Mouse (Mus musculus): Measurements from ENCODE around the gene Col15a1. TPM values are rescaled to one million over a fixed set of nuclear protein-coding genes. Genes with fewer than 3 reads are reported as not detected.

Col15a1 gene
- 10 to 100 TPM; 16.0 TPM for total RNA-seq (2021)
- long read RNA-seq, partial matches to known transcripts, result 2 of 3 reads
- long read RNA-seq, other reads (novel, unspliced or antisense), result 1 of 3 reads

DNA sequence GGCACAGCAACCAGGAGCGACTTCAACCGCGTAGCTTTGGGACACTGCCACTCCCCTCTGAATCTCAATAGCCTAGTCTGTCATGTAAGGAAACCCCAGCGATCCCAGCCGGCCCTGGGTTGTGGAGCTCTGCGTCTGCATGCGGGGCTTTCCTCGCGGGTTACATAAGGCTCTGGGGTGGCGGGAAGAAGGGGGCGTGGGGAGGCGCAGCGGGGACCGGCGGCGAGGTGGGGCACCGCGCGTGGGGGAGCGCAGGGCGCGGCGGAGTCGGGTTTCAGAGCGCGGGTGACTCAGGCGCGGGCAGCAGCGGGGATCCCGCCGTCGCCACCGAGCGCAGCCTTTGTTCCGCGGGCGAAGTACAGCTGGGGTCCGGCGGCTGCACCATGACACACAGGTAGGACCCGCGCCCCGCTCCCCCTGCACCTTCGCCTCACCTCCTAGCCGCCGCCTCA, at the start of gene Col15a1:
Gene Col15a1, plus strand, starts transcription at position 193 of the 452 bp plus-strand sequence.
- DNase-seq (ENCODE audit: low spot score in 2 of 2), result no peak

DNA sequence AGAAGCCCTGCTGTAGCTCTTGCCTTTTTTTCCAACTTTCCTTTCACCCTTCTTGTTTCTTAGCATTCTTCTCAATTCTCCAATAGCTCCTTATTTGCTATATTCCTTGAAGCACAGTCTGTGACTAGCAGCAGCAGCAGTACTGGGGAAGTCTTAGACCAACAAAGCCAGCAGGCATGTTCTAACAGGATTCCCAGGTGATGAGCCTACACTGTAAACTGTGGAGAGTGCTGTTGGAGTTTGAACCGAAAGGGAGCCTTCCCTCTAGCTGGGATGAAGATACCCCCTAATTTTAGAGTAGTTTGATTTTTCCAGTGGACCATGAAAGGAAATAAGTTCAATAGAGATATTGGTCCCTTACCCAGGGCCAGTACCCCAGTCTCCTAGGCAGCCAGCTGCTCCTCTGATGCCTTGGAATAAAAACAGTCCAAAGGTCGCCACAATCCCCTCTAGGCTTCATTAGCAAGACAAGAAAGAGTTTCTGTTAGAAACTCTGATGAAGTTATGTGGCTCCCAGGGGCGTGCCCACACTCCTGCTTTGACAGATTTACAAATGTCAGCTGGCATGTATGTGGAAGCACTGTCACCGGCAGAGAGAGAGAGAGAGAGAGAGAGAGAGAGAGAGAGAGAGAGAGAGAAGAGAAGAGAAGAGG, 46.7 kb upstream of the Col15a1 start:
- no peak for DNase-seq (ENCODE audit: low spot score in 2 of 2)

DNA sequence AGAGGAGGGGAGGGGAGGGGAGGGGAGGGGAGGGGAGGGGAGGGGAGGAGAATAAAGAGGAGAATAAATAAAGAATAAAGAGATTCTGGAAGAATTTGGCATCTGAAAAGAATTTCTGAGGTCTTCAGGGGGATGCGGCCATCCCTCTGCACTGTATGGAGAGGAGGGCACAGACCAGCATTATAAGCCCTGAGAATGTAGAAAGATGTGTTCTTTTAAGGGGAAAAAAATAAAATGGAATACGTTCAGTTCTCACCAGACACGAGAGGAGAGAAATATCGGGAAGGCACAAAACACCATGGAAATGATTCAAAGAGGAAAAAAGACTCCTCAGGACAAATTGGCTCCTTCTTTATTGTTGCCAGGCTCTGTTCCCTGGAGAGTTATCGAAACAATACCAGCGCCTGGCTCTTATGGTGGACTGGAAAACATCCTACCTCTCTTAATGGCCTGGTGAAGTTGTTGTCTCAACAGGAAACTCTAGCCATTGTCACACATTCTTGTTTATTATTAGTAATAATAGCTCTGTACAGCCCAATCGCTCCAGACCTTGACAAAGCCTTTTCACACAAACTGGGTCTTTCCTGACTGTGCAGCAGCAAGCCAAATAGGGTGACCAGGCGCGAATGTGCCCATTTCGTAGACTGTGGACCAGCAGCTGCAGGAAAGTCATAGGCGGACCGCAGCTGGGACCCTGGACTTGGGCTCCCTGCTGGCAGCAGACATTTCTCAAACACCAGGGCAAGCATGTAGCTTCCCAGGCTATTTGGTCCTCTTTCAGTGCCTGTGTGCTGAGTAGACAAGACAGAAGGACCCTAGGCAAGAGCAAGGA, 46.0 kb upstream of the Col15a1 start:
- no peak for DNase-seq (ENCODE audit: low spot score in 2 of 2)

DNA sequence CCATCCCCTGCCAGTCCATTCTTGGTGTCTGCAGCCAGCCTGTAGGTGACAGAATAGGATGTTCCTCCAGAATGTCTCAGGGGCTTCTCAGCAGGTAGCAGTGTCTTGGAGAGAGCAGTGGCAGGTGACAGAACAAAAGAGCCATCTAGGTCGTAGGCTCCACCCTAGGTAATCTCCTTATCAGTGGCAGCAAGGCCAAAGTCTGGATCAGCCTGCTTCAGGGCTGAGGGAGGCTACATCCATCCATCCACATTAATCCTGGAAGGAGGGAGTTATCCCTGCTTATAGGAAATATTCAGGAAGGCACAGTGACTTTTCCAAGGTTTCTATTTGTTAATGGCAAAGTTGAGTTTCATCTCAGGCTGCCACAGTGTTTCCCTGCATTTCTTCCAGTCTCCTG, 35.6 kb upstream of the Col15a1 start:
- DNase-seq (ENCODE audit: low spot score in 2 of 2), result no peak

DNA sequence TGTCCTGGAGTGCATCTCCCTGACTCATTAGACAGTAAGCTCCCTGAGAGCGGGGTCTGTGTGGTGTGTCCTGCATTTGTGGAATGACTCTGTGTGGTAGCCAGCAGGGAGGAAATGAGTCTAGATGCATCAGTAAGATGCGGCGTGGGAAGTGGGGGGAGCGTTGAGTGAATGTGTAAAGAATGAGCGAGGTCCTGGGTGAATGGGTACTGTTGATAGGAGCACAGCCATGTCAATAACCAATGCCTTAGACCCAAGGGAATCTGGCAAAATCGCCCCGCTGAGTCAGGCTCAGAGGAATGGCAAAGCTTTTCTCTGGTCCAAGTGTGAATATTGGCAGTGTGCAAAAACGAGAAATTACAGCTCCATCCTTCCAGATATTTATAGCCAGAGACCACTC, 30.9 kb upstream of the Col15a1 start:
- DNase-seq (ENCODE audit: low spot score in 2 of 2), result no peak

DNA sequence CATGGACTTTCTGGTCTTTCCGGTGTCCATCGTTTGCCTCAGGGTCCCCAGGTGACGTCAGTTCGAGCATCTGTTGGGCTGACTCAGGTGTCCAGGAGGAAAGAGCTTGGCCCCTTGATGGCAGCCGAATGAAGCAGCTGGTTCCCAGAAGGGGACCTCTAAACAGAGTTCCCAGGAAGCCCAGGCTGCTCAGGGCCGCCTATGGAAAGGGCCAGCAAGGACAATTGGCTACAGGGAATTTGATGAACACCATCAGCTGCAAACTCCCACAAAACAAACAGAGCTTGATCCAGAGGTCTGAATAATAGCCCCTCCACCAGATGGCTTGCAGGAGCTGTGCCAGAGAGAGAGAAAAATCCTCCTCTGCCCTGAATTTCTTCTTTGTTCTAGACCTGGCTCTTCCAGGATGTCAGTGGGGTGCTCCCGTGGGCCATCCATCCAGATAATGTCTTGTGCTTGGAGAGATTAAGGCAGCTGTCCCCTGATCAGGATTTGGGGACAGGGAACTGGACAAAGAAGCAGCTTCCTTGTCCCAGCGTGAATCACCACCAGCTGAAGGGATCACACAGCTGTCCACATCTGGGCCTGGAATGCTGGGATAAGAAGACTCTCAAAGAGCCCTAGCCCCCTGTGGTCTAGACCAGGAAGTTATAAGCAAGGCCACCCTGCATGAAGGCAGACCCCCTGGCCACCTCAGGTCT, 29.6 kb upstream of the Col15a1 start:
- DNase-seq (ENCODE audit: low spot score in 2 of 2), result no peak

DNA sequence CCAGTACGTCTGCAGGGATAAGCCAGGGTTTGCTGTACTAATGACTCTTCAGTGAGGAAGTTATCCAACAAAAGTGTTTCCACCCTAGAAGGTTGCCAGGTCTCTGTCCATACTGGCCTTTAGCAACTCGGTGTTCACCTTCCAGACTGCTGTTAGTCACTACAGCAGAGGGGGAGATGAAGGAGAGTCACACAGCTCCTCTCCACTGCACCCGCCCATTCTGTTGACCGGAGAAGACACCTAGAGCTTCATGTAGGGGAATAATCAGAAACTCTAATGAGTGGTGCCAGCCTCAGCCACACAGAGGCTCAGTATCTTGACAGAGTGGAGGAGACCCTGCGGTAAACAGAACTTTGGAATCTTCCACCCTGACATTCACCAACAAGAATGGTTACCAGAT, 28.4 kb upstream of the Col15a1 start:
- no peak for DNase-seq (ENCODE audit: low spot score in 2 of 2)

DNA sequence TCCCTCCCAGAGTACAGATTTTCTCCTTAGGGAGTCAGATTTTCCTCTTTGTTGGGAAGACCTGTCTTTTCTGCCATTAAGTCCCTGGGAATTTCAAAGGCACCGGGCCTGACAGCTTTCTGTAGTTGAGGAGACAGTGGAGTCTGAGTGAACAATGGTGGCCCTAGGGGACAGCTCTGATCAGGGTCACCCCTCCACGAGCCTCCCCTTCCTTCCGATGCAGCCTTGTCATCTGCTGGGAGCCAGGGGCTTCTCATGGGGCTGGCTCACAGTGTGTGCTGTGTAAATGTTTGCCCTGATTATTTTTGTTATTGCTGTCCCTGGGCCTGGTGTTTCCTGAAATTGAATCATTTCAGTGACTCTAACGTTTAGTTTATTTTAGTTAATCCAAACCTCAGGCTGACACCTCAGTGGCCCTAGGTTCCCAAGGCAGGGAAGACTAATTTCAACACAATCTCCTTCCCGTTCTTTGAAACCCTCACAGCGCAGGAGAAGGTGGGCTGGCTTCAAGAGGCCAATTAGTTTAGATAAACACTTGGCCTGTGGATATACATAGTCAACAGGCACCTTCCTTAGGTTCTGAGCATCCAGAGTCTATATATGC, 23.8 kb upstream of the Col15a1 start:
- DNase-seq (ENCODE audit: low spot score in 2 of 2), result no peak

DNA sequence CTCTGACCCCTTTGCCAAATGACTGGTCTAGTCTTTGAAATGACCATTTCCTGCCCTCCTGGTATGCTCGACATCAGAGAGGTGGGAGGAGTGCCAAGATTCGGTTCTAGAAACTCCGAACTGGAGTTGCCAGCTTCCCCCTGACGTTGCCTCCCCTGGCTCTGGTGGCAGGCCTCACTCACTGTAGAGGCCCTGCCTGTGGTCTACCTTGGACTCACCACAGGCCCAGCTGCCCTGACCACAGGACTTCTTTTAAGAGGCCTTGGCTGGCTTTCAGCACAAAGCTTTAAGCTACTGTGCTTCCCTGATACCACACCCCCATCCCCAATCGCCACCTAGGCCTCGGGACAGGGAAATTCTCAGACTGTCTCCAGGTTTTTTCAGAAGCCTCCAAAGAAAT, 21.4 kb upstream of the Col15a1 start:
- DNase-seq (ENCODE audit: low spot score in 2 of 2), result no peak

DNA sequence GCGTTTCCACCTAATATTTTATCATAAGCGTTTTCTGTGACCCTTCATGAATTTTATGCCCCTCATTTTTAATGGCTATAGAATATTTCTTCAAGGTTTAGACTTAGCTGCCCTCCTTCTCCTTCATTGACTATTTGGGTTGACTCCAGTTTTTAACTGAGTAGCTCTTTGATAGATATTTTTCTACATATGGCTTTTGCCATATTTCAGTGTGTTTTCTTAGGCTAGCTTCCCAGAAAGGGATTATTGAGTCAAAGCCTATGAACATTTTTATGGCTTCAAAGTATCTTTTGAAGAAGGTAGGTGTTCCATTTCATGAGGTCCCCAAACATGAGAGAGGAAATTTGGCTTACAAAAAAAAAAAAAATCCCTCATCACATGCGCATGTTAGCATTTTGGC, 11.8 kb upstream of the Col15a1 start:
- DNase-seq (ENCODE audit: low spot score in 2 of 2), result no peak

DNA sequence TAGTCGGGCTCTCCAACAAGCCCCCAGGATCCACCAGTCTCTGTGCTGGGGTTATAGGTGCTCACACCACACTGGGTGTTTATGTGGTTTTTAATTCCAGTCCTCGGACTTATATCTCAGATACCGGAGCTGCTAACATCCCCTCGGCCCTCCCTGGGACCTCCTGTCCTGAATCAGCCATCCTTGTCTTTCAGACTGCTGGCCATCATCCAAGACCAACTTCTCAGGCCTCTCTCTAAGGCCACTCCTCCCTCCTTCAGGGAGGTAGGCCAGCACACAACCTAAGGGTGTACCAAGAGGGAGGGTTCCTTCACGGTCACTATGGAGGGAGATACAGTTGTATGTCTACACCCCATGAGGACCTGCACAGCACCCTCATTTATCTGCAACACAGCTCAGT, 4.3 kb upstream of the Col15a1 start:
- DNase-seq (ENCODE audit: low spot score in 2 of 2), result no peak

DNA sequence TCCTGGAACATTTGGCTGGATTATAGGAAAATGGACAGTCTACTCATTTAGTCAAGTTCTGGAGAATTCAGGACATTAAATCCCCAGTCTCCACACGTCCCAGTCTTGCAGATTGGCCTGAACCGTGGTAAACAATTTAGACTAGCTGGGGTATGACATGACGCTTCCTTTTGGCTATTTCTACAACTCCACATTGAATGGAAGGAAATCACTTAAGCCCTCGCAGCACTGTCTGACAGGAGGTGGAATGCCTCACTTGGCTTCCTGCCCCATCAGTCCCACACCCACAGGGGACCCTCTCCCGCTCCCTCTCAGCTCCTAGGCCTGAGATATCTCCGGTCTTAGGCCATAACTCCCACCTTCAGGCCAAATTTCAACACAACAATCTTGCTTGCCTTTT, 2.1 kb upstream of the Col15a1 start:
- DNase-seq (ENCODE audit: low spot score in 2 of 2), result no peak

DNA sequence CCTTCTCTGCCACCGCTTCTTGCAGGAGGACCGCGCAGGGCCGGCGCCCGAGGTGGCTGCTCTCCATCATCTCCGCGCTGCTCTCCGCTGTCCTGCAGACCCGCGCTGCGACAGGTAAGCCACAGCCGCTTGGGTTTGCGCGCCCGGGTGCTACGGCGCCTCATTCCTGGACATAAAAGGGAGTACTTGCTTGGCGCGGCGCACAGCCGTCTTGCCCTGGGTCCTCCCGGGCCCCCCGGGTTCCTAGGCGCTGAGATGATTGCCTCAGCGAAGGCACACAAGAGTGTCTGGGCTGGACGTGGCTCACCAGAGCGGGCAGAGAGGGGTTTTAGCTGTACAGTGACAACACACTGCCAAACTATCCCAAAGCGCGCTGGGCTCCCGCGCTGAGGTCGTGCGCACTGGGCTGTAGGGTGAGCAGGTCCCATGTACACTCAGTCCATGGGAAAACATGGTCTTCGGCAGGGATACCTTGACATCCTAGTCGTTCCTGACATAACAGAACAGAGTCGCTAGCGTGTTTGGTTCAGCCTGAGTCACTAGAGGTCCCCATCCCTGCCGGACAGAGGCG, 545 bp downstream of the Col15a1 start:
- peak in 1 of 2 experiments; percentile 29 for DNase-seq (ENCODE audit: low spot score in 2 of 2)

DNA sequence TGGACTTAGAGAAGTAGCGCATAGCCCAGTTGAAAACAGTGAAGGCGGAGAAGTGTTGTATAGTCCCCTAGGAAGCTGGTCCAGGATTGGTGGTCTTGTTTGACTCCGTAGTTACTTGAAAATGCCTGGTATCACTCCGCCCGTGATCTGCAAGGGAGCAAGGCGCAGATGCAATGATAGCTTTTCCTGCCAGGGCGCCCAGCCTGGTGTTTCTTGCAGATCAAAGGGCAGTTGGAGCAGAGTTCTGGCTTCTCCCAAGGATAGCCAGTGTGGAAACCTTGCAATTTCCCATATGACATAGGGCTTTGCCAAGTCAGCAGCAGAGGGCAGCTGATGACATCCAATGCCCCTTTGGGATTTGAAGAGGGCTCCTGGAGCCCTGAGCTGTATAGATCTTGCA, 1.5 kb downstream of the Col15a1 start:
- DNase-seq (ENCODE audit: low spot score in 2 of 2), result no peak

DNA sequence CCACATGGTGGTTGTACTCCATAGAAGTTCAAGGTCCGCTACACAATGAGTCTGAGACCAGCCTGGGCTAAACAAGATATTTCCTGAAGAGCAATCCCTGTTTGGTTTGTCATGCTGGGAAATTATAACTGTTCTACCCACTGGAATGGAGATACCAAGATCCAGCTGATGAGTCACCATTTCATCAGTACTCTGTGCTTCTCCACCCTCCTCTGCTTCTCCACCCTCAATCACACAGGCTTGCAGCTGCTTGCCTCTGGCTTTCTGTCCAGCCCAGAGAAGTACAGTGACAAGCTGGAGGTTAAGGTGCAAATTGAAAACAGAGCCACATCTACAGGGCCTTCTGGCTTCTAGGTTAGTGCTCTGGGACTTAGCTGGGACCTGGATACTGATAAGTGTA, 10.9 kb downstream of the Col15a1 start:
- DNase-seq (ENCODE audit: low spot score in 2 of 2), result no peak

DNA sequence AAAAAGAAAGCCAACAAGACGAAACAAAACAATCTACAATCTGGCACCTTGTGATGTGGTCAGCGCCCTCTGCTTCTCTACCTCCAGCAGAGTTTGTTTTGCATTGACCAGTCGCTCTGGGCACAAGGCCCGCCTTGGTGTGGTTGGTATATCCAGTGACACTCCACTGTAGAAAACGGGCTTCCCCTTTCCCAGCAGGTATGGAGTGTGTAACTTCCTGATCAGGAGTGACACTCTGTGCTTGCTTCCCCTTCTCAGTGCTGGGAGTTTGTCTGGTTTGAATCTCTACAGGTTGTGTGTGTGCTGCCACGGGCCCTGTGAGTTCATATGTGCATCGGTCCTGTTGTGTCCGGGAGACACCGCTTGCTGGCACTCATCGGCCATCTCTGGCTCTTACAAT, 11.4 kb downstream of the Col15a1 start:
- no peak for DNase-seq (ENCODE audit: low spot score in 2 of 2)

DNA sequence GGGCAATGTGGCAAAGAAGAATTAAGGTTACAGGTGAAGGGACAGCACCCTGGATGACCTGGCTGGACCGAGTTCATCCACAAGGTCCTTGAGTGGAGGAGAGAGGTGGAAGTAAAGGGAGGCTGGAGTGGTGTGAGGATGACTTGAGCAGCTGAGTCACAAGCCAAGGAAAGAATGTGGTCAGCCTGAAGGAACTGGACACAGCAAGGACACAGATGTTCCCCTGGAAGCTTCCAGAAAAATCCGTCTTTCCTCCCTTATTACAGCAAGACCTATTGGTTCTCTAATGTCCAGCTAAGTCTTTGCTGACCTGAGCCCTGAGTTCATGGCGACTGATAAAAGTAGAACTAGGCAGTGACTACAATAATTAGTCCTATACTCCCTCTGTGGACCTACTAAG, 12.6 kb downstream of the Col15a1 start:
- no peak for DNase-seq (ENCODE audit: low spot score in 2 of 2)

DNA sequence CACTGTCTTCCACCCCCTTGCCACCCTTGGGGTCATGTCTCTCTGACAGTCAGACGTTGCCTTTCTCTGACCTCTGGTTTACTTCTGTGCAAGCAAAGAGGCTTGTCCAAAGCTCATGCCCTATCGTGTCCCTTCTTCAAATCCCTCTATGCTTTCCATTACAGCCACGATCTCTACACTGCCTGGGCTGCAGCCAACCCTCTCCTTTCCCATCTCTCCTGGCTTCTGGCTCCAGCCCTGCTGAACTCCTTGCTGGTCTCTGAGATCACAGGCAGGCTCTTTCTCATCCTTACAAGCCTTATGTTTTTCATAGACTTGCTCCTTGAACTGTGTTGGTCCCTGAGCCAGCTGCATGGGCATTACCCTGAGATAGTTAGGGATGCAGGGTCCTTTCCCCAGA, 14.2 kb downstream of the Col15a1 start:
- no peak for DNase-seq (ENCODE audit: low spot score in 2 of 2)

DNA sequence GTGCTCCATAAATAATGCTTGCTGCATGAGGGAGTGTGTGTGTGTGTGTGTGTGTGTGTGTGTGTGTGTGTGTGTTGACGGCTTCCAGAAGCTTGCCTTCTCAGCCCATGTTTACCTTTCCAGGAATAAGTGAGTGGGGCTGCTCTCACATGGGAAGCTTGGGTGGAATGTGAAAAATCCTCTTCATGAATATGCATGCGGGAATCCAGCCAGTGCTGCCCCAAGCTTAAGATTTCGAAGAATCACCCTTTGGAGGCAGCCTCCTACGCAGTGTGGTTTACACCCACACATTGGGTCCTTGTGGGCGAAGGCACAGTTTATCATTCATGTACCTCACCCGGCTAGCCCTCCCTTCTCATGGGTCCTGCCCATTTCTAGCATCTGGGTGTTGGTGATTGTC, 18.0 kb downstream of the Col15a1 start:
- DNase-seq (ENCODE audit: low spot score in 2 of 2), result no peak

DNA sequence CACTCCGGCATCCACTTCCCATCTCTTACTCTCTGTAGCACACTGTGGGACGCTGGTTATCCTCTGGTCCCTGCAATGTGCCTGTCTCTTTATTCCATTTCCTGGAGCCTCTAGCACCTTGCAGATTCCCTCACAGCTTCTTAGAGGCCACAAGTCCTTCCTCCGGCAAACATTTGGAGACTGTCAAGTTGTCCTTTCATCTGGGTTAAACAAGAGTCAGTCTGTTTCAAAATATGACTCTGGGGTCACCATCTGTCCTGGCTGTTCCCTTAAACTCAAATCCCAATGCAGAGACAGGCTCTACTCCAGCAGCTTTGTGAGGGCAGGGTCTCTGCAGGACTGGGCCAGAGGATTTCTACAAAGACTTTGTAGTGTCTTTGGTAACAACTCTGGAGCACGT, 19.1 kb downstream of the Col15a1 start:
- no peak for DNase-seq (ENCODE audit: low spot score in 2 of 2)

DNA sequence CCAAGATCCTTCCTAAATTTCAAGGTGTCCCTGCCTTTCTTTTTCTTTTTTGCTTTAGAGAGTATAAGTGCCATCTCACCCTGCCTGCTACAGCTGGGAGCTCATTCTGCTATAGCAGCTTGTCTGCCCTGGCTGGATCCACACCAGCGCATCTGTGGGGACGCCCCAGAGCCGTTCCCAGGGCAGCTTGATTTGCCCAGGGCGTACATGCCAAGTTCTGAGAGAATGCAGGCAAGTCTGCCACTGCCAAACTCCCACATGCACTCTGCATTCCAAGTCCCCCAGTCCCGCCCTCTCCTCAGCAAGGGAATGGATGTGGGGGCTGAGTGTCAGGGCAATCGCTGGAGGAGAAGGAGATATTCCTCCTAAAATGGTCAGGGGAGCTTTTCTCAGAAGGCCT, 19.8 kb downstream of the Col15a1 start:
- DNase-seq (ENCODE audit: low spot score in 2 of 2), result peak; percentile 77 to 80
